ENCODE assay signal across 10 mouse cellular contexts in genomic region chr16:44564359-44564758, GRCm38 (mm10).
"Had no signal": no experiment of that assay in that cellular context is flagged by ENCODE, and none has a peak within 500 bp of the region (broad histone marks: within the 10 kb centered on the region; RNA-seq: fewer than 3 reads in every experiment).

No protein-coding gene starts in this region.

- DNase-seq: kidney, postnatal 14 days; left cerebral cortex, postnatal 4 days; lung, adult 2 months; lung, postnatal 4 days; thymus, postnatal 4 days had no signal

- H3K36me3 ChIP-seq: liver, embryonic 15.5 days; neural tube, embryonic 15.5 days had no signal

- H3K4me2 ChIP-seq: liver, embryonic 11.5 days; liver, embryonic 15.5 days had no signal

- H3K4me3 ChIP-seq: liver, embryonic 15.5 days; myocyte; neural tube, embryonic 15.5 days had no signal

- H3K4me1 ChIP-seq: liver, embryonic 15.5 days had no signal

- H3K27me3 ChIP-seq: neural tube, embryonic 15.5 days had no signal

- H3K9ac ChIP-seq: liver, embryonic 15.5 days; neural tube, embryonic 15.5 days had no signal

- H3K9me3 ChIP-seq: liver, embryonic 15.5 days; neural tube, embryonic 15.5 days had no signal

- H3K27ac ChIP-seq: liver, embryonic 15.5 days; neural tube, embryonic 15.5 days; stomach, postnatal 0 days had no signal
